Mouse (Mus musculus): ENCODE data around the gene Cntnap1. TPM values are rescaled to one million over a fixed set of nuclear protein-coding genes. Genes with fewer than 3 reads are reported as not detected.
A peak's percentile ranks its signal among the peaks of the same experiment; 100 is the strongest.
"Not testable (repeated sequence)": the region's sequence is repeated elsewhere in the genome, so short reads cannot be mapped to it uniquely, and the experiment has no call there.

The Cntnap1 gene
- polyA plus RNA-seq, 1 experiment from 2014 or later = 1.1 TPM

GRCm38 (mm10) chr11:101160981-101161505 lies 9.3 kb upstream of the Cntnap1 start:
- peaks cover 32% of the 10 kb centered on the region for H3K4me1 ChIP-seq (replicated peaks; ENCODE audit: control insufficient read depth, insufficient read depth, low read length)
- not testable (repeated sequence) for ATAC-seq (ENCODE audit: low read depth); H3K27me3 ChIP-seq (ENCODE audit: control insufficient read depth, insufficient read depth, low read depth, low read length); H3K4me2 ChIP-seq (ENCODE audit: low read depth, low read length); H3K4me3 ChIP-seq (ENCODE audit: low read length); H3K27ac ChIP-seq (ENCODE audit: low read length); H3K9me3 ChIP-seq (ENCODE audit: control insufficient read depth, low read length); H3K9ac ChIP-seq (ENCODE audit: low read length)
- 73% methylated on average over 8 of the region's 8 CpGs for WGBS
- peaks cover 27% of the 10 kb centered on the region for H3K36me3 ChIP-seq (ENCODE audit: control insufficient read depth, insufficient read depth, low read length)

- Histone ChIP-seq H3K27ac (ENCODE audit: low read length) (no peak overlapping the region), H3K4me1 (replicated peaks; ENCODE audit: control insufficient read depth, insufficient read depth, low read length) (peaks cover 30% of the 10 kb centered on the region), H3K27me3 (ENCODE audit: control insufficient read depth, insufficient read depth, low read depth, low read length) (peaks cover 3% of the 10 kb centered on the region; the same call in 1 of the 2 replicates), H3K4me2 (ENCODE audit: low read depth, low read length) (no peak overlapping the region), H3K9me3 (ENCODE audit: control insufficient read depth, low read length) (no peaks in the 10 kb centered on the region), H3K36me3 (ENCODE audit: control insufficient read depth, insufficient read depth, low read length) (peaks cover 32% of the 10 kb centered on the region), H3K9ac (ENCODE audit: low read length) (no peak overlapping the region), H3K4me3 (ENCODE audit: low read length) (no peak overlapping the region)
- ATAC-seq (ENCODE audit: low read depth) = no peak
- WGBS = 86% methylated on average over 15 of the region's 15 CpGs
Measured at GRCm38 (mm10) chr11:101161551-101161950, 8.8 kb upstream of the Cntnap1 start.

GRCm38 (mm10) chr11:101162301-101162700 lies 8.0 kb upstream of the Cntnap1 start:
- Histone ChIP-seq H3K27me3 (ENCODE audit: control insufficient read depth, insufficient read depth, low read depth, low read length) (peaks cover 3% of the 10 kb centered on the region; the same call in 1 of the 2 replicates), H3K4me3 (ENCODE audit: low read length) (no peak overlapping the region), H3K36me3 (ENCODE audit: control insufficient read depth, insufficient read depth, low read length) (peaks cover 39% of the 10 kb centered on the region), H3K9me3 (ENCODE audit: control insufficient read depth, low read length) (no peaks in the 10 kb centered on the region), H3K27ac (ENCODE audit: low read length) (peak overlapping the region; percentile 33; the same call in 1 of the 2 replicates), H3K4me1 (replicated peaks; ENCODE audit: control insufficient read depth, insufficient read depth, low read length) (peaks cover 30% of the 10 kb centered on the region), H3K4me2 (ENCODE audit: low read depth, low read length) (no peak overlapping the region), H3K9ac (ENCODE audit: low read length) (no peak overlapping the region)
- WGBS = 57% methylated on average over 5 of the region's 5 CpGs
- no peak for ATAC-seq (ENCODE audit: low read depth)

GRCm38 (mm10) chr11:101162772-101163171 lies 7.6 kb upstream of the Cntnap1 start:
- Histone ChIP-seq H3K27ac (ENCODE audit: low read length) (peak overlapping the region; percentile 33; the same call in 1 of the 2 replicates), H3K9me3 (ENCODE audit: control insufficient read depth, low read length) (no peaks in the 10 kb centered on the region), H3K4me1 (replicated peaks; ENCODE audit: control insufficient read depth, insufficient read depth, low read length) (peaks cover 30% of the 10 kb centered on the region), H3K4me2 (ENCODE audit: low read depth, low read length) (no peak overlapping the region), H3K27me3 (ENCODE audit: control insufficient read depth, insufficient read depth, low read depth, low read length) (peaks cover 7% of the 10 kb centered on the region; the same call in 1 of the 2 replicates), H3K9ac (ENCODE audit: low read length) (no peak overlapping the region), H3K4me3 (ENCODE audit: low read length) (no peak overlapping the region), H3K36me3 (ENCODE audit: control insufficient read depth, insufficient read depth, low read length) (peaks cover 44% of the 10 kb centered on the region)
- ATAC-seq (ENCODE audit: low read depth) = peak; percentile 10; the same call in 1 of the 2 replicates
- WGBS = 55% methylated on average over 5 of the region's 5 CpGs

GRCm38 (mm10) chr11:101163476-101164350 lies 6.6 kb upstream of the Cntnap1 start:
- peaks cover 48% of the 10 kb centered on the region for H3K36me3 ChIP-seq (ENCODE audit: control insufficient read depth, insufficient read depth, low read length)
- H3K9me3 ChIP-seq (ENCODE audit: control insufficient read depth, low read length) = no peaks in the 10 kb centered on the region
- peak; percentile 8; the same call in 1 of the 2 replicates for ATAC-seq (ENCODE audit: low read depth)
- no peak overlapping the region for H3K9ac ChIP-seq (ENCODE audit: low read length)
- peaks cover 38% of the 10 kb centered on the region for H3K4me1 ChIP-seq (replicated peaks; ENCODE audit: control insufficient read depth, insufficient read depth, low read length)
- peaks cover 7% of the 10 kb centered on the region; the same call in 1 of the 2 replicates for H3K27me3 ChIP-seq (ENCODE audit: control insufficient read depth, insufficient read depth, low read depth, low read length)
- no peak overlapping the region for H3K27ac ChIP-seq (ENCODE audit: low read length)
- no peak overlapping the region for H3K4me2 ChIP-seq (ENCODE audit: low read depth, low read length)
- WGBS = 44% methylated on average over 49 of the region's 49 CpGs
- H3K4me3 ChIP-seq (ENCODE audit: low read length) = 0 out of 2 replicates have a peak overlapping the region, but pooled peaks have one; percentile 5

- ATAC-seq (ENCODE audit: low read depth) = no peak
- Histone ChIP-seq H3K4me2 (ENCODE audit: low read depth, low read length) (no peak overlapping the region), H3K4me3 (ENCODE audit: low read length) (no peak overlapping the region), H3K4me1 (replicated peaks; ENCODE audit: control insufficient read depth, insufficient read depth, low read length) (peaks cover 44% of the 10 kb centered on the region), H3K27ac (ENCODE audit: low read length) (no peak overlapping the region), H3K9me3 (ENCODE audit: control insufficient read depth, low read length) (no peaks in the 10 kb centered on the region), H3K27me3 (ENCODE audit: control insufficient read depth, insufficient read depth, low read depth, low read length) (peaks cover 7% of the 10 kb centered on the region; the same call in 1 of the 2 replicates), H3K36me3 (ENCODE audit: control insufficient read depth, insufficient read depth, low read length) (peaks cover 48% of the 10 kb centered on the region), H3K9ac (ENCODE audit: low read length) (no peak overlapping the region)
- WGBS = 32% methylated on average over 21 of the region's 21 CpGs
Measured at GRCm38 (mm10) chr11:101164351-101164665, 6.0 kb upstream of the Cntnap1 start.

GRCm38 (mm10) chr11:101164677-101165580 lies 5.4 kb upstream of the Cntnap1 start:
- no peak overlapping the region for H3K9ac ChIP-seq (ENCODE audit: low read length)
- ATAC-seq (ENCODE audit: low read depth) = peak; percentile 64
- no peaks in the 10 kb centered on the region for H3K9me3 ChIP-seq (ENCODE audit: control insufficient read depth, low read length)
- WGBS = 35% methylated on average over 35 of the region's 35 CpGs
- H3K4me2 ChIP-seq (ENCODE audit: low read depth, low read length) = no peak overlapping the region
- H3K36me3 ChIP-seq (ENCODE audit: control insufficient read depth, insufficient read depth, low read length) = peaks cover 48% of the 10 kb centered on the region
- peak overlapping the region; percentile 55 for H3K27ac ChIP-seq (ENCODE audit: low read length)
- no peak overlapping the region for H3K4me3 ChIP-seq (ENCODE audit: low read length)
- peaks cover 50% of the 10 kb centered on the region for H3K4me1 ChIP-seq (replicated peaks; ENCODE audit: control insufficient read depth, insufficient read depth, low read length)
- H3K27me3 ChIP-seq (ENCODE audit: control insufficient read depth, insufficient read depth, low read depth, low read length) = peaks cover 7% of the 10 kb centered on the region; the same call in 1 of the 2 replicates

- WGBS = 76% methylated on average over 14 of the region's 14 CpGs
- Histone ChIP-seq H3K4me3 (ENCODE audit: low read length) (no peak overlapping the region), H3K27me3 (ENCODE audit: control insufficient read depth, insufficient read depth, low read depth, low read length) (peaks cover 7% of the 10 kb centered on the region; the same call in 1 of the 2 replicates), H3K27ac (ENCODE audit: low read length) (no peak overlapping the region), H3K9me3 (ENCODE audit: control insufficient read depth, low read length) (no peaks in the 10 kb centered on the region), H3K4me2 (ENCODE audit: low read depth, low read length) (no peak overlapping the region), H3K9ac (ENCODE audit: low read length) (no peak overlapping the region), H3K4me1 (replicated peaks; ENCODE audit: control insufficient read depth, insufficient read depth, low read length) (peaks cover 51% of the 10 kb centered on the region), H3K36me3 (ENCODE audit: control insufficient read depth, insufficient read depth, low read length) (peaks cover 46% of the 10 kb centered on the region)
- ATAC-seq (ENCODE audit: low read depth) = no peak
Measured at GRCm38 (mm10) chr11:101166357-101166756, 4.0 kb upstream of the Cntnap1 start.

All from lung, embryonic 16.5 days (tissue).